Mouse (Mus musculus) C2C12 (cell line): ENCODE results near the gene Cend1.

ENCODE experiments used
- CEBPB ChIP-seq: IDR thresholded peaks from one replicate; pipeline ENCODE4 v1.6.1; 2011; ENCODE audit warnings: low read depth, mild to moderate bottlenecking, control low read depth, moderate library complexity
- CTCF ChIP-seq: IDR thresholded peaks from one replicate; pipeline ENCODE4 v1.5.1; 2011; ENCODE audit not compliant: control insufficient read depth, insufficient read depth, insufficient read length
- FOSL1 ChIP-seq: IDR thresholded peaks from one replicate; pipeline ENCODE4 v1.8.0; 2011; ENCODE audit warnings: mild to moderate bottlenecking, low read length; ENCODE audit not compliant: poor library complexity, insufficient read depth, severe bottlenecking
- MAX ChIP-seq: IDR thresholded peaks from one replicate; pipeline ENCODE4 v1.6.1; 2011; ENCODE audit warnings: mild to moderate bottlenecking, control low read depth
- MYOD1 ChIP-seq: IDR thresholded peaks from one replicate; pipeline ENCODE4 v1.6.1; 2011; ENCODE audit warnings: low read depth; ENCODE audit not compliant: control insufficient read depth, insufficient read length
- MYOG ChIP-seq: IDR thresholded peaks from one replicate; pipeline ENCODE4 v1.6.1; 2011; ENCODE audit not compliant: control insufficient read depth, insufficient read length; ENCODE audit errors: extremely low read depth
- USF1 ChIP-seq: IDR thresholded peaks from one replicate; pipeline ENCODE4 v1.6.1; 2011; ENCODE audit warnings: low read depth, mild to moderate bottlenecking, control low read depth, moderate library complexity

DNA sequence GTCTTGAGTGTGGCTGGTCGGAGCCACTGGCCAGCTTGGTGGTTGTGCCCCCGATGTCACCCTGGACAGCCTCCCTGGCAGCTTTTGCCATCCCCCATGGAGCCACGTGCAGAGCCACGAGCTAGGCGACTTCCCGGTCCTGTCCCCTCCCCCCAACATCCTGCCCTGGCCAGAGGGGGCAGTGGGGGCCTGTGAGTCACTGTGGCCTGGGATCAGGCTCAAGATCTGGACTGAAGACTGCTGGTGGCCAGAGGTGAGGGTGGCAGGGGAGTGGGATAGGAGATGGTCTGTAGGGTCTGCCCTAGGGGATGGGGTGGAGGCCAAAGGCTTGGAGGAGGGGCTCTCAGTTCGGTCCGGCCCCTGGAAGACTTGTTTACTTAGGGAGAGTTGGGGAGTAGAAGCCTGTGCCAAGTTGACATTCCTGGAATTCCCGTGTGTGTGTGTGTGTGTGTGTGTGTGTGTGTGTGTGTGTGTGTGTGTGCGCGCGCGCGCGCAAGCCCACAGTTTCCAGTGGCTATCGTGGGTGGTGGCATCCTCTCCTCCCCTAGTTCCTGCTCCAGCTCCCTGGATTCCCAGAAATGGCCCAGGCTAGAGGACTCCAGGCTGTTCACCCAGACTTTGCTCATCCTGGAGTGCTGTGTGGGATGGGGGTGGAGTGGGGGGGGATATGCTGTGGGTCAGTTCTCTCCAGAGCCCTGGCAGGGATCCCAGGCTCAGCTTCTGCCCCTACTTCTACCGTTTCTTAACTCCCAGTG, 47.1 kb upstream of the Cend1 start:
- no peak for TF ChIP-seq CTCF
- no peak for TF ChIP-seq MYOD1
- TF ChIP-seq MAX, result peak; percentile 95
- peak; percentile 62 for TF ChIP-seq USF1
- TF ChIP-seq CEBPB, result no peak
- TF ChIP-seq FOSL1, result no peak
- no peak for TF ChIP-seq MYOG
